Mouse (Mus musculus) monocyte, adult 2 months (primary cell): Measurements from ENCODE around the gene Scimp.
A peak's percentile ranks its signal among the peaks of the same experiment; 100 is the strongest.
"Not testable (repeated sequence)": the region's sequence is repeated elsewhere in the genome, so short reads cannot be mapped to it uniquely, and the experiment has no call there.

Source experiments
- DNase-seq, 2 experiments: peaks; one replicate each; pipeline ENCODE4 v3.0.0; 2022; ENCODE audit warnings: low spot score in 2 of 2, low read depth in 1 of 2

Scimp gene

GRCm38 (mm10) chr11:70776830-70777571 lies 35.4 kb downstream of the Scimp start:
- peak in 1 of 2 experiments; percentile 46 for DNase-seq

GRCm38 (mm10) chr11:70770804-70771203 lies 41.6 kb downstream of the Scimp start:
- no peak for DNase-seq

GRCm38 (mm10) chr11:70765776-70766445 lies 46.5 kb downstream of the Scimp start:
- DNase-seq: no peak

GRCm38 (mm10) chr11:70763936-70764808 lies 48.2 kb downstream of the Scimp start, which contains the start of gene Zfp3:
Gene Zfp3, plus strand, starts transcription at chr11:70764209.
- peak in 1 of 2 experiments; percentile 44 for DNase-seq

GRCm38 (mm10) chr11:70763582-70763935 lies 48.8 kb downstream of the Scimp start:
- DNase-seq: no peak

GRCm38 (mm10) chr11:70762641-70763040 lies 49.7 kb downstream of the Scimp start:
- no peak for DNase-seq

- not testable (repeated sequence) for DNase-seq
Measured at GRCm38 (mm10) chr11:70760446-70760845, 51.9 kb downstream of the Scimp start.

- peak; percentile 13 to 68 for DNase-seq
Measured at GRCm38 (mm10) chr11:70755645-70756044, 56.7 kb downstream of the Scimp start.

- DNase-seq: no peak
Measured at GRCm38 (mm10) chr11:70754958-70755357, 57.4 kb downstream of the Scimp start.

- DNase-seq: no peak
Measured at GRCm38 (mm10) chr11:70754476-70754875, 57.9 kb downstream of the Scimp start.

- no peak for DNase-seq
Measured at GRCm38 (mm10) chr11:70753146-70753545, 59.2 kb downstream of the Scimp start.

- no peak for DNase-seq
Measured at GRCm38 (mm10) chr11:70752337-70753017, 59.9 kb downstream of the Scimp start.

- no peak for DNase-seq
Measured at GRCm38 (mm10) chr11:70747876-70748545, 64.4 kb downstream of the Scimp start.

GRCm38 (mm10) chr11:70745636-70746035 lies 66.8 kb downstream of the Scimp start:
- DNase-seq: no peak

GRCm38 (mm10) chr11:70742581-70743459 lies 69.6 kb downstream of the Scimp start:
- DNase-seq: no peak

GRCm38 (mm10) chr11:70742117-70742516 lies 70.3 kb downstream of the Scimp start:
- no peak for DNase-seq

GRCm38 (mm10) chr11:70741603-70742002 lies 70.8 kb downstream of the Scimp start:
- DNase-seq: no peak
